ENCODE assay signal across 23 mouse cellular contexts in genomic region chr15:87332441-87332840, GRCm38 (mm10).
A peak's percentile ranks its signal among the peaks of the same experiment; 100 is the strongest.
DNase-seq lines count a peak whose midpoint lies in the region; TF ChIP-seq lines count a peak whose summit lies in the region.
"Had no signal": no experiment of that assay in that cellular context is flagged by ENCODE, and none has a peak within 500 bp of the region (broad histone marks: within the 10 kb centered on the region; RNA-seq: fewer than 3 reads in every experiment).

No protein-coding gene starts in this region.

- no peaks in the 10 kb centered on the region for H3K79me2 ChIP-seq in heart, adult 2 months (replicated peaks; ENCODE audit: control insufficient read depth, insufficient read depth, low read length)
- no peaks in the 10 kb centered on the region for H3K79me2 ChIP-seq in liver, adult 2 months (ENCODE audit: control insufficient read depth, insufficient read depth, low read length)

- no peaks in the 10 kb centered on the region for H3K27me3 ChIP-seq in heart, adult 2 months (ENCODE audit: control insufficient read depth, insufficient read depth, low read length)
- no peaks in the 10 kb centered on the region for H3K27me3 ChIP-seq in liver, adult 2 months (ENCODE audit: control insufficient read depth, insufficient read depth, low read length)
- H3K27me3 ChIP-seq: embryonic facial prominence, embryonic 13.5 days; forebrain, embryonic 12.5 days; forebrain, embryonic 15.5 days; heart, embryonic 15.5 days had no signal

- TF ChIP-seq CTCF in heart, adult 2 months (IDR thresholded peaks at IDR 0.05): peak; percentile 7; the same call in 1 of the 2 replicates
- TF ChIP-seq CTCF in liver, adult 2 months (IDR thresholded peaks at IDR 0.05; ENCODE audit: low read depth, low read length): no peak

- DNase-seq in adrenal gland, adult 8-10 months: peak; percentile 16
- DNase-seq in adrenal gland, adult 18-20 months (ENCODE audit: low spot score in 2 of 2): no peak
- DNase-seq in heart, adult 2 months: peak in 1 of 2 experiments; percentile 10
- no peak for DNase-seq in heart, postnatal 14 days
- DNase-seq in liver, adult 2 months (ENCODE audit: extremely low read depth, low read depth, low spot score): peak; percentile 59
- DNase-seq in liver: no peak
- DNase-seq in adrenal gland, postnatal 36 days: peak; percentile 5
- no peak for DNase-seq in cerebellum, postnatal 36 days
- DNase-seq: cerebellum, adult 11 months; cerebellum, adult 9-11 months; cerebellum, postnatal 25 days; embryo, embryonic 11 days; gastrocnemius, postnatal 25 days; heart, postnatal 36 days; kidney, adult 2 months had no signal

- H3K27ac ChIP-seq in heart, adult 2 months: no peak overlapping the region
- H3K27ac ChIP-seq in liver, adult 2 months (replicated peaks; ENCODE audit: insufficient read depth, low read depth, low read length): no peak overlapping the region
- H3K27ac ChIP-seq: embryonic facial prominence, embryonic 10.5 days; embryonic facial prominence, embryonic 13.5 days; forebrain, embryonic 12.5 days; forebrain, embryonic 15.5 days; heart, embryonic 15.5 days; hindbrain, embryonic 14.5 days; hindbrain, postnatal 0 days had no signal

- no peak overlapping the region for H3K4me3 ChIP-seq in heart, adult 2 months
- no peak overlapping the region for H3K4me3 ChIP-seq in liver, adult 2 months (ENCODE audit: insufficient read depth, low read depth, low read length)
- H3K4me3 ChIP-seq: embryonic facial prominence, embryonic 10.5 days; embryonic facial prominence, embryonic 13.5 days; erythroblast, embryonic 14.5 days; forebrain, embryonic 12.5 days; forebrain, embryonic 15.5 days; heart, embryonic 15.5 days had no signal

- H3K4me1 ChIP-seq in heart, adult 2 months (ENCODE audit: control insufficient read depth, insufficient read depth, low read length): no peaks in the 10 kb centered on the region
- H3K4me1 ChIP-seq in liver, adult 2 months (ENCODE audit: control insufficient read depth, insufficient read depth, low read length): peaks cover 6% of the 10 kb centered on the region; the same call in 1 of the 2 replicates
- H3K4me1 ChIP-seq: embryonic facial prominence, embryonic 10.5 days; heart, embryonic 15.5 days had no signal

- no peaks in the 10 kb centered on the region for H3K36me3 ChIP-seq in heart, adult 2 months (ENCODE audit: control insufficient read depth, insufficient read depth, low read length)
- H3K36me3 ChIP-seq in liver, adult 2 months (ENCODE audit: control insufficient read depth, insufficient read depth, low read length): no peaks in the 10 kb centered on the region
- H3K36me3 ChIP-seq: embryonic facial prominence, embryonic 10.5 days; embryonic facial prominence, embryonic 13.5 days; forebrain, embryonic 12.5 days; forebrain, embryonic 15.5 days; heart, embryonic 15.5 days had no signal

- no peak overlapping the region for H3K9ac ChIP-seq in heart, adult 2 months (ENCODE audit: low read depth, low read length)
- H3K9ac ChIP-seq in liver, adult 2 months (ENCODE audit: low read depth, low read length): no peak overlapping the region
- H3K9ac ChIP-seq: embryonic facial prominence, embryonic 13.5 days; forebrain, embryonic 12.5 days; forebrain, embryonic 15.5 days; heart, embryonic 15.5 days; hindbrain, embryonic 14.5 days had no signal

- TF ChIP-seq EP300 in heart, adult 2 months (IDR thresholded peaks at IDR 0.05; ENCODE audit: insufficient read depth, low read depth, low read length): no peak

- no peak for TF ChIP-seq POLR2A in heart, adult 2 months (IDR thresholded peaks at IDR 0.05; ENCODE audit: insufficient read depth, low read depth, low read length)
- no peak for TF ChIP-seq POLR2A in liver, adult 2 months (IDR thresholded peaks at IDR 0.05; ENCODE audit: extremely low read depth, insufficient read depth, low read length)

- WGBS in heart, adult 2 months: 47% methylated on average over 3 of the region's 3 CpGs
- WGBS in liver, adult 2 months: 45% methylated on average over 3 of the region's 3 CpGs

- intact Hi-C loops in heart, adult 2 months (cut with DNase I): no loop called here
- intact Hi-C loops in heart, postnatal 14 days (cut with DNase I): no loop called here

Comparison
In these comparisons a context has a peak if more than half of its experiments do, and no peak if none do; other contexts are left out.
1. DNase-seq: peak in adrenal gland, adult 8-10 months (single experiment), liver, adult 2 months (single experiment) and adrenal gland, postnatal 36 days (2 of 2); none in adrenal gland, adult 18-20 months (0 of 2), heart, postnatal 14 days (0 of 2), liver (single experiment) and cerebellum, postnatal 36 days (0 of 2).